Mouse (Mus musculus): ENCODE results near the gene Gab1.

DNA sequence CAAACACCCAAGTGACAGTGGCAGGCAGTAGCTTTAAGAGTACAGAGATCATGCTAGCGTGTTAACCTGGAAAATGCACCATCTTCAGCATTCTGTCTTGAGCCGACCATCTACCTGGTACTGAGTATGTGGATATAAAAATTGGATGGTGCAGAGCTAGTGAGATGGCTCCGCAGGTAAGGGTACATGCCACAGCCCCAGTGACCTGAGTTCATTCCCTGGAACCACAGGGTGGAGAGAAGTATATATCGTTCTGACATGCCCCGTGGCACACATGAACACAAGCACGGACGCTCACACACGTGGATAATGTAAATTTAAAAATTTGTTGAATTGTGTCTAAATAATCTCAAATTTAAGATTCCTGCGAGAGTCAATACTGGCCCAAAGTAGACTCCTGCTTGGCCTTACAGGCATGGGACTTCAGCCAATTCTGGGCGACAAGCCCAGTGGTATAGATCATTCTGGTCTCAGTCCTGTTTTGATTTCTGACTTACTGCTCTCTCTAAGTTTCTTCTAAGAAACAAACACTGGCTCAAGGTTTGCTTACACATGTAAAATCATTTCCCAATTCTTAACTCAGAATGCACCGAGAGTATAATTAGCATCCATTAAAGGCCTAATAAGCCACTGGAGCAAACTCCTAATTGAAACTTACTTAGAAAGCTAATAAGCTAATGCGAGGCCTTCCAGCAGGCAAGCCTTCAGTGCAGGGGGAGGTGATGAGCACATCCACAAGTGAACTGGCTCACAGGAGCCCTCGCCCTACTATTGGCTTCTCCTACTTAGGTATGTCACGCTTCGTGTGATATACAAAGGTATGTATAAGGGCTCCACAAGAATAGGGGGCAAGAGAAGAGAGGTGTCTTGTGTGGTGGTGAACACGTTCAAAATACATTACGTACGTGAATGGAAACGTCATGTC lies 85.5 kb downstream of the Gab1 start:
- TF ChIP-seq CTCF (IDR thresholded peaks at IDR 0.05; ENCODE audit: extremely low read depth, insufficient read depth, low read length): no peak
- TF ChIP-seq POLR2A (IDR thresholded peaks at IDR 0.05; ENCODE audit: extremely low read depth, insufficient read depth, low read length): no peak

Data from cortical plate, adult 2 months (tissue).